Mouse (Mus musculus) layer of hippocampus, postnatal 14 days (tissue): Measurements from ENCODE around the gene Olfr159. TPM values are rescaled to one million over a fixed set of nuclear protein-coding genes. Genes with fewer than 3 reads are reported as not detected.
"Not testable (repeated sequence)": the region's sequence is repeated elsewhere in the genome, so short reads cannot be mapped to it uniquely, and the experiment has no call there.

Experiments
- DNase-seq, 2 experiments: peaks; one replicate each; pipeline ENCODE4 v3.0.0; 2021 to 2022; ENCODE audit warnings: low spot score in 2 of 2, mixed read lengths in 1 of 2
- long read RNA-seq, 2 experiments: library from polyadenylated mRNA; stranded (forward); transcript quantifications; one replicate each; pipeline ENCODE4 v2.0.0; 2021
- total RNA-seq, 2 experiments: library from RNA; stranded (reverse); gene quantifications; 2 replicates each; pipeline ENCODE4 v1.2.3; 2021

Olfr159 gene
- total RNA-seq, result not detected
- long read RNA-seq, experiment 1, result 0 reads
- long read RNA-seq, experiment 2, result 0 reads

DNA sequence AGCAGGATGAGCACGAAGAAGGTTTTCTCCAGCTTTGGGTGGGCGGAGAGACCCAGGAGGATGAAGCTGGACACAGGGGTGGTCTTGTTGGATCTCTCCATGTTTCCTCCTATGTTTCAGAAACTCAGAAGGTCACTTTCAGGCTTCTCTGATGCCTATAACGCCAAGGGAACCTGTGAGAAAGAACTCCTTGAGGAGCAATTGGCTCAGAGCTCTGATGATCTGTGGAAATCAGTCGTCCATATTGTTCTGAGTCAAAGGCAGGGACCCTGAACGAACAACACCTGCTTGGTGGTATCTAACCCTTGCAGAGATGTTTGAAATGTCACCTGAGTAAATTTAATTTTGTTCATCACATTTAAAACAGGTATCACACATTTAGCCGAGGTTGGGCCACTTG is at the start of gene Olfr159:
Olfr159 (minus strand) TSS at position 101 of the 400 bp plus-strand sequence.
- DNase-seq, result no peak

DNA sequence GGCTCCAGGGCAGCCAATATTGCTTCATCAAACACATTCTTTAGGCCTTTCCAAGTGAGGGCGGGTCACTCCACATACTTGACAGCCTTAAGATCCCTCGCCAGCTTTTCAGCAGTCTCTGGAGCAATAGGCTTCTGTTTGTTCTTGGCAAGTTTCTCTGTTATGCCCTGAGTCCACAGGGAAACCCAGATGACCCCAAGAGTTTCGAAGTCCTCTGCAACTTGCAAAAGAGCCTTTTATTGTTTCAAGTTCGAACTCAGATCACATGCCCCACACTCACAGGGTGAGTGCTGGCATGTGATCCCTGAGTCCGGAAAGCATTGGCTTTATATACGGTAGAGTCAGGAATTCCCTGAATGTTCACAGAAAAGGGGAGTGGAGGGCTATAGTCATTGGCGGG is 28.1 kb upstream of the Olfr159 start:
- DNase-seq, result no peak

DNA sequence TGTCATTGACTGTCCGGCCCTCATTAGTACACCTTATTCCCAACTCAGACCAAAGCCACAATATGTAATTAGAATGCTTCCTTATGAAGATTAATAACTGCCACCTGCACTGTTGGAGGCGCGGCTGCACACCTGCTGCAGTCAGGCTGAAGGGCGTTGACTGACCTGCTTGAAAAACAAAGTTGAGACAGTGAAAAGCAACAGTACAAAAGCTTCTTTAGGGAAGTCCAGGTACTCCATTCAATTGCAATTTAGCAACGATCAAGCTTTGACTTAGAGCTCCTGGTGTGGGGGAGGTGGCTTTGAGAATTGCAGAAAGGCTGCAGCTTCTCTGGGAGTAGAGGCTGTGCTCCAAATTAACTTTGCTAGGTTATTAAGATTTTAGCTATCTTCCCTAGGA is 25.0 kb upstream of the Olfr159 start:
- not testable (repeated sequence) for DNase-seq

DNA sequence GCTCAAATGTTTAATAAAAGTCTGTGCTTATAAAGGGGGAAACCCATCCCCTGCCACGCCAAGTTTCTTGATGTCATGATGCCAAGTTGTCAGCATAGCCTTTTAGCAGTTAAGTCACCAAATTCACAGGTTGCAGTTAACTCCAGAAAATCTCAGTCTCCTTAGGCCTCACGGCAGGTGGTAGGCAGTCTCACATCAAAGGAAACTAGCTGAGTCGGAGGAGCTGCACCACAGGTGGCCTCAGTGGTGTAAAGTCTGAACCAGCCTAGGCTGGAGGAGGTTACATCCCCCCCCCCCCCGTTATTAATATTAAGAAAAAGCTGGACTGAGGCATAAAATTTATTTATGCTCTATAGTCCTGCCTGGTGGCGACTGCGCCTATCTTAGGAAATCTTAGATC is 24.5 kb upstream of the Olfr159 start:
- no peak for DNase-seq

GRCm38 (mm10) chr4:43772304-43772703 is 1.5 kb upstream of the Olfr159 start:
- no peak for DNase-seq

GRCm38 (mm10) chr4:43771626-43772025 is 817 bp upstream of the Olfr159 start:
- no peak for DNase-seq

GRCm38 (mm10) chr4:43769374-43769773 is 1.4 kb downstream of the Olfr159 start:
- DNase-seq, result no peak

DNA sequence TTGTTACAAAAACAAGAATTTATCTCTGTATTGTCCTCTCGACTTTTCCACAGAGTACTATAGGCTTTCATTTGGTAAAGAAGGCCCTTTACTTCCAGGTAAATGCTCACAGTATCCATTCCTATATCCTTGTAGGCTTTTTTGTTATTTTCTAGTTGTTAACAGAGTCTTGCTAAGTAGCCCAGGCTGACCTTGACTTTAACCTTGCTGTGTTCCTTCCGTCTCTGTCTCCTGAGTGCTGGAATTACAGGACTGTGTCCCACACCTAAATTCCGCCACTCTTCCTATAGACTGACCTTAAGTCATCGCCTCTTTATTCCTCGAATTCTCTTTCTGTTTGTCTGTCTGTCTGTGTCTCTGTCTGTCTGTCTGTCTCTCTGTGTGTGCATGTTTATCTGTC is 2.5 kb downstream of the Olfr159 start:
- DNase-seq, result no peak

DNA sequence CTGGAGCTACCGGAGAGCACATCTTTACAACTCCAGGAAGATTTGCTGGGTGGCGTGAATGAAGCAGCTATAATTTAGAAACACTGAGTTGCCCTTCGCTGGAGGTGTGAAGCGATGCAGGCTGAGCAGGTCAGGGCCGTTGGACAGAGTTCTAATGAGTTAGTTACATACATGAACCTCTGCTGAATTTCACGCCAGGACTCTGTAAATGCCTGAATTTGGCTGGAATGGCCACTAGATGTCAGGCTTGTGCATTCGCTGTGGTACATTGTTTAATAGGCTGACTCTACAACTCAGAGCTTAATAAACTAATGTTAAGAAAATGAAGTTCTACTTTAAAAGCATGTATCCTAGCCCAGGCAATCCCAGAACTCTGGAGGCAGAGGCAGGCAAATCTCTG is 7.4 kb downstream of the Olfr159 start:
- DNase-seq, result peak; percentile 59 to 67

DNA sequence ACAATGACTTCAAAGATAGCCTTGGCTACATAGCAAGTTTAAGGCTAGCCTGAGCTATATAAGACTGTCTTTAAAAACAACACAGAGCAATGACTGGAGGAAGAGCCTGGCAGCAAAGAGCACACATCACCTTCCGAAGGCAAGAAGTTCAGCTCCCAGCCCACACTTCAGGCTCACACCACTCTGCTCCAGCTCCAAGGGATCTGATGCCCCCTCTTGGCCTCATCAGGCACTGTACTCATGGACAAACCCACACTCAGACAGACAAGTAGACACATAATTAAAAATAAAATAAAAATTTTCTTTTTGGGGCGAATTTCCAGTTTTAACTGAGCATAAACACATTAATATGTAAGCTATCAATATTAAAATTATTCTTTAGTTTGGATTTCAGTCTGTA is 9.5 kb downstream of the Olfr159 start:
- no peak for DNase-seq

GRCm38 (mm10) chr4:43760460-43760859 is 10.3 kb downstream of the Olfr159 start:
- peak in 1 of 2 experiments; percentile 41 for DNase-seq

DNA sequence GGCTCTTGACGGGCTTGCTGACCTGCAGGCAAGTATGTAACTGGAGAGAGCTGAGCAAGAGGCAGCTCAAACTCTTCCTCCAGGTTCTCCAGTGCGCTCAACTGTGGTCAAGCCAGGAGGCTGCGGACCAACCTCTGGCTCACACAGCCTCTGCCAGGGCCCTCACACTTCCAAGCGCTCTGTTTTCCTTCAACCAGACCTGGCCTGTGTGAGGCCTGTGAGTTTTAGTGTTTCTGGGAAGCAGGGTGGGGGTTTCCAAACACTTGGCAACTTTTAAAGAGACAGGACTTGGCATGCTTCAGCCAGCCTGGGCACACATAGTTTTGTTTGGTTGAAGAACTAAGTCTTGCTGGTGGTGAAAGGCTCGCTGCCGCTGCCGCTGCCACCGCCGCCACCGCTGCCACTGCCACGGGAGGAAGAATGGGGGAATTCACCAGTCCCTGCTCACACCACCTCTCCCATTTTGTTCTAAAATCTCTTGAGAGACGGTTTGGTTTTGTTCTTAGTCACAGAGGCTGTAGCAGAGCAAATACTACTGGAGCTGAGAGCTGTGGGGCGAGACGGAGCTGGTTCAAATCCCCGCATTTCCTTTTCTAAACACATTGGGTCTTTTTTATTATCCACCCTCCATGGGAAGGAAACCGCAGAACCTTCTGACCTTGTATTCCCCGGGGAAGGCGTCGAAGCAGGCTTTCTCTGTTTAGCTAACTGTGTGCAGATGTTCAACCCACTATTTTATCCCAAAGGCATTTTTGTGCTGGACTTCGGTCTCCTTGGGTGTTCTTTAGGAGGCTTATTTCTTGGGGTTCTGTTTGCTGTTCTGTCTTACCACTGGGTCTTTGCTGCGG is 11.0 kb downstream of the Olfr159 start:
- peak in 1 of 2 experiments; percentile 59 for DNase-seq

DNA sequence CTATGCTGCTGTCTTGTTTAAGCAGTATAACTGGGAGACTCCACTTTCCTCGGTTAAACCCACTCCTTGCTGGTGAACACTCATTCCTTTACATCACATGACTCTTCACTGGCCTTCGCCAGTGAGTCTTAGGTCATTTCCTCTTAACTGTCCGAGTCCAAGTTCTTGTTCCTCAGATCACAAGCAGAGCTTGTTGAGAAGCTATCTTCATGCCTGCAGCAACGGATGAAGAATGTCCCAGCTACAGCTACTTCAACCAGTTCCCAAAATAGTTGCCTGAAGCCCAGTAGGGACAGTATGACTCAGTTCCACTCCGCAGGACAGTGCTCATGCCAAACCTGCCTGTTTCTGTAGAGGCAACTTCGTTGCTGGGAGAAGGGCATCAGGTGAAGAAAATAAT is 13.6 kb downstream of the Olfr159 start:
- no peak for DNase-seq

GRCm38 (mm10) chr4:43745187-43745586 is 25.6 kb downstream of the Olfr159 start:
- DNase-seq, result peak in 1 of 2 experiments; percentile 62

- no peak for DNase-seq
Measured at GRCm38 (mm10) chr4:43743099-43743498, 27.7 kb downstream of the Olfr159 start.

- no peak for DNase-seq
Measured at GRCm38 (mm10) chr4:43742637-43743036, 28.2 kb downstream of the Olfr159 start.

- no peak for DNase-seq
Measured at GRCm38 (mm10) chr4:43741526-43741925, 29.3 kb downstream of the Olfr159 start.

DNA sequence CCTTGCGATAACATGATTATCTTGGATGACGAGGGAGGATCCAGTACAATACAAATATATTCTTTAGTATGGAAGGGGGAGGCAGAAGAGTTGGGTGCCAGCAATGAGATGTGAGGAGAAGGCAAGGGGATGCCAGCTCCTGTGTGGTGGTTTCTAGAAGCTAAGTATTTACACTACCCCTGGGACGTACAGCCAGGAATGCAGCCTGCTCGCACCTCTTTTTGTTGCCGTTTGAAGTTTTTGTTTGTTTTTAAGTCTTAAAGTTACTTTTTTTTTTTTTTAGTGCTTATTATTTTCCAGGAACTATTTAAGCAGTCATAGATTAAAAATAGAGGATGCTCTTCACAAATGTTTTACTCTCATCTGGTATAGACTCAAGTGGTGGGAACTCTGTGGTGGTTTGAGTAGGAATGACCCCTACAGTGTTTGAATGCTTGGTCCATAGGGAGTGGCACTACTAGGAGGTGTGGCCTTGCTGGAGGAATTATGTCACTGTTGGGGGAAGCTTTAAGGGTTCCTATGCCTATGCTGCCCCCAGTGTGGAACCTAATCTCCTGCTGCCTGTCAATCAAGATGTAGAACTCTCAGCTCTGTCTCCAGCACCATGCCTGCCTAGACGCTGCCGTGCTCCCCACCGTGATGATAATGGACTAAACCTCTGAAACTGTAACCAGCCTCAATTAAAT is 31.7 kb downstream of the Olfr159 start:
- no peak for DNase-seq

GRCm38 (mm10) chr4:43737144-43737543 is 33.7 kb downstream of the Olfr159 start:
- no peak for DNase-seq

- no peak for DNase-seq
Measured at GRCm38 (mm10) chr4:43733186-43733585, 37.6 kb downstream of the Olfr159 start.

- DNase-seq, result no peak
Measured at GRCm38 (mm10) chr4:43732171-43732570, 38.6 kb downstream of the Olfr159 start.

- DNase-seq, result no peak
Measured at GRCm38 (mm10) chr4:43730750-43731297, 40.0 kb downstream of the Olfr159 start.
